Mouse (Mus musculus): Measurements from ENCODE around the gene Zbtb3.
"Not testable (repeated sequence)": the region's sequence is repeated elsewhere in the genome, so short reads cannot be mapped to it uniquely, and the experiment has no call there.

Zbtb3 gene

GRCm38 (mm10) chr19:8803204-8803780, 937 bp downstream of the Zbtb3 start:
- in situ Hi-C loops (cut with MboI) = no loop called here

- in situ Hi-C loops (cut with MboI) = no loop called here
Observed at GRCm38 (mm10) chr19:8803879-8804660, 1.7 kb downstream of the Zbtb3 start.

- in situ Hi-C loops (cut with MboI) = no loop called here
Observed at GRCm38 (mm10) chr19:8806810-8807209, 4.5 kb downstream of the Zbtb3 start.

- in situ Hi-C loops (cut with MboI) = no loop called here
Observed at GRCm38 (mm10) chr19:8815812-8816211, 13.5 kb downstream of the Zbtb3 start.

GRCm38 (mm10) chr19:8817001-8817400, 14.6 kb downstream of the Zbtb3 start:
- in situ Hi-C loops (cut with MboI) = no loop called here

- in situ Hi-C loops (cut with MboI) = no loop called here
Observed at GRCm38 (mm10) chr19:8818301-8818798, 16.0 kb downstream of the Zbtb3 start.

GRCm38 (mm10) chr19:8818801-8819595, 16.6 kb downstream of the Zbtb3 start, which contains the start of gene Ttc9c:
Ttc9c (minus strand) TSS chr19:8819333.
- in situ Hi-C loops (cut with MboI) = no loop called here

- in situ Hi-C loops (cut with MboI) = no loop called here
Observed at GRCm38 (mm10) chr19:8819596-8820423, 17.5 kb downstream of the Zbtb3 start, which contains the start of gene Hnrnpul2. Hnrnpul2 (plus strand) TSS chr19:8820010.

- in situ Hi-C loops (cut with MboI) = no loop called here
Observed at GRCm38 (mm10) chr19:8820424-8820956, 18.1 kb downstream of the Zbtb3 start.

- in situ Hi-C loops (cut with MboI) = no loop called here
Observed at GRCm38 (mm10) chr19:8821146-8821545, 18.8 kb downstream of the Zbtb3 start.

- in situ Hi-C loops (cut with MboI) = no loop called here
Observed at GRCm38 (mm10) chr19:8822696-8823095, 20.3 kb downstream of the Zbtb3 start.

- in situ Hi-C loops (cut with MboI) = no loop called here
Observed at GRCm38 (mm10) chr19:8829660-8830059, 27.3 kb downstream of the Zbtb3 start, which contains the start of gene AC129217.1. AC129217.1 (plus strand) TSS chr19:8829773.

GRCm38 (mm10) chr19:8830664-8831063, 28.3 kb downstream of the Zbtb3 start:
- in situ Hi-C loops (cut with MboI) = no loop called here

- in situ Hi-C loops (cut with MboI) = no loop called here
Observed at GRCm38 (mm10) chr19:8831262-8831661, 28.9 kb downstream of the Zbtb3 start.

GRCm38 (mm10) chr19:8832971-8833370, 30.6 kb downstream of the Zbtb3 start:
- in situ Hi-C loops (cut with MboI) = no loop called here

- in situ Hi-C loops (cut with MboI) = not testable (repeated sequence)
Observed at GRCm38 (mm10) chr19:8836327-8836726, 34.0 kb downstream of the Zbtb3 start.

- in situ Hi-C loops (cut with MboI) = no loop called here
Observed at GRCm38 (mm10) chr19:8837251-8837791, 35.0 kb downstream of the Zbtb3 start, which contains the start of gene Bscl2. Bscl2 (plus strand) TSS chr19:8837467.

GRCm38 (mm10) chr19:8838041-8838730, 35.8 kb downstream of the Zbtb3 start:
- in situ Hi-C loops (cut with MboI) = no loop called here

GRCm38 (mm10) chr19:8839103-8839907, 37.0 kb downstream of the Zbtb3 start, which contains the start of gene Gng3:
Gng3 (minus strand) TSS chr19:8839194.
- in situ Hi-C loops (cut with MboI) = no loop called here

Measured in mature B cell (primary cell).